Comparison of ENCODE assay signal across 13 mouse cellular contexts in genomic region chr1:135183448-135183847, GRCm38 (mm10). TPM values are rescaled to one million over a fixed set of nuclear protein-coding genes. Genes with fewer than 3 reads are reported as not detected.
A peak's percentile ranks its signal among the peaks of the same experiment; 100 is the strongest.
DNase-seq lines count a peak whose midpoint lies in the region; ATAC-seq and TF ChIP-seq lines count a peak whose summit lies in the region.
"Had no signal": no experiment of that assay in that cellular context is flagged by ENCODE, and none has a peak within 500 bp of the region (broad histone marks: within the 10 kb centered on the region; RNA-seq: fewer than 3 reads in every experiment).

No protein-coding gene starts in this region.

- H3K4me3 ChIP-seq in kidney, adult 2 months (ENCODE audit: insufficient read depth, low read depth, low read length), result no peak overlapping the region
- H3K4me3 ChIP-seq in kidney, embryonic 15.5 days (replicated peaks), result no peak overlapping the region
- H3K4me3 ChIP-seq in C2C12 (ENCODE audit: insufficient read depth, poor library complexity, severe bottlenecking), result no peak overlapping the region
- H3K4me3 ChIP-seq in hindbrain, embryonic 11.5 days (ENCODE audit: low read depth, low read length), result no peak overlapping the region
- H3K4me3 ChIP-seq: heart, embryonic 12.5 days; hindbrain, embryonic 15.5 days had no signal

- no peaks in the 10 kb centered on the region for H3K79me2 ChIP-seq in C2C12 (ENCODE audit: control insufficient read depth, insufficient read depth)

- 67% methylated on average over 4 of the region's 4 CpGs for WGBS in kidney, adult 2 months
- WGBS in kidney, embryonic 15.5 days, result 87% methylated on average over 4 of the region's 4 CpGs
- WGBS in hindbrain, embryonic 11.5 days, result 72% methylated on average over 4 of the region's 4 CpGs

- DNase-seq in kidney, adult 2 months, result peak; percentile 34
- DNase-seq in adrenal gland, postnatal 36 days, result peak; percentile 71 to 74
- peak; percentile 49 for DNase-seq in lung, postnatal 36 days
- DNase-seq in embryo, embryonic 9.5 days (ENCODE audit: extremely low spot score), result no peak
- no peak for DNase-seq in retina, postnatal 1 day
- no peak for DNase-seq in hindbrain, embryonic 11.5 days (ENCODE audit: low spot score)
- DNase-seq: cerebellum, adult 9-11 months had no signal

- peaks cover 28% of the 10 kb centered on the region for H3K4me1 ChIP-seq in kidney, adult 2 months (ENCODE audit: control insufficient read depth, insufficient read depth, low read length)
- H3K4me1 ChIP-seq in kidney, embryonic 15.5 days, result peaks cover 18% of the 10 kb centered on the region; the same call in 1 of the 2 replicates
- no peaks in the 10 kb centered on the region for H3K4me1 ChIP-seq in hindbrain, embryonic 11.5 days (replicated peaks; ENCODE audit: control insufficient read depth, insufficient read depth, low read length)

- H3K79me3 ChIP-seq in C2C12 (ENCODE audit: low read depth), result no peaks in the 10 kb centered on the region

- no peak overlapping the region for H3ac ChIP-seq in C2C12 (ENCODE audit: control insufficient read depth, insufficient read length, low read depth)

- no peak for TF ChIP-seq CTCF in kidney, adult 2 months (conservative IDR thresholded peaks at IDR 0.05; ENCODE audit: insufficient read depth, insufficient read length, low read depth, low read length)
- TF ChIP-seq CTCF in C2C12 (IDR thresholded peaks at IDR 0.05; ENCODE audit: control insufficient read depth, insufficient read depth, insufficient read length), result no peak

- no peak overlapping the region for H3K9ac ChIP-seq in kidney, embryonic 15.5 days
- H3K9ac ChIP-seq in hindbrain, embryonic 11.5 days (ENCODE audit: low read depth, low read length), result no peak overlapping the region
- H3K9ac ChIP-seq: heart, embryonic 12.5 days; hindbrain, embryonic 15.5 days had no signal

- H3K4me2 ChIP-seq in kidney, embryonic 15.5 days, result no peak overlapping the region
- no peak overlapping the region for H3K4me2 ChIP-seq in hindbrain, embryonic 11.5 days (replicated peaks; ENCODE audit: low read depth, low read length)
- H3K4me2 ChIP-seq: heart, embryonic 12.5 days; hindbrain, embryonic 15.5 days had no signal

- H3K27ac ChIP-seq in kidney, adult 2 months (ENCODE audit: insufficient read depth, low read depth, low read length), result no peak overlapping the region
- H3K27ac ChIP-seq in kidney, embryonic 15.5 days, result no peak overlapping the region
- H3K27ac ChIP-seq in hindbrain, embryonic 11.5 days (ENCODE audit: low read depth, low read length), result no peak overlapping the region
- H3K27ac ChIP-seq: hindbrain, embryonic 15.5 days had no signal

- no peaks in the 10 kb centered on the region for H3K36me3 ChIP-seq in kidney, adult 2 months (ENCODE audit: control insufficient read depth, insufficient read depth, low read length)
- no peaks in the 10 kb centered on the region for H3K36me3 ChIP-seq in kidney, embryonic 15.5 days
- H3K36me3 ChIP-seq in C2C12 (ENCODE audit: control insufficient read depth, insufficient read depth), result no peaks in the 10 kb centered on the region
- no peaks in the 10 kb centered on the region for H3K36me3 ChIP-seq in hindbrain, embryonic 11.5 days (ENCODE audit: control insufficient read depth, insufficient read depth, low read length)
- H3K36me3 ChIP-seq: heart, embryonic 12.5 days; hindbrain, embryonic 15.5 days had no signal

- no peaks in the 10 kb centered on the region for H3K27me3 ChIP-seq in kidney, adult 2 months (replicated peaks; ENCODE audit: control insufficient read depth, insufficient read depth, low read length)
- H3K27me3 ChIP-seq in kidney, embryonic 15.5 days, result no peaks in the 10 kb centered on the region
- no peaks in the 10 kb centered on the region for H3K27me3 ChIP-seq in C2C12 (ENCODE audit: control insufficient read depth, insufficient read depth, insufficient read length)
- H3K27me3 ChIP-seq in hindbrain, embryonic 11.5 days (ENCODE audit: control insufficient read depth, insufficient read depth, low read length), result no peaks in the 10 kb centered on the region
- H3K27me3 ChIP-seq: hindbrain, embryonic 15.5 days had no signal

- no peak for TF ChIP-seq POLR2A in kidney, adult 2 months (IDR thresholded peaks at IDR 0.05; ENCODE audit: low read depth, low read length)

- ATAC-seq in kidney, embryonic 15.5 days (replicated peaks; ENCODE audit: low FRiP score), result no peak
- no peak for ATAC-seq in hindbrain, embryonic 11.5 days (ENCODE audit: low FRiP score)
- ATAC-seq: CD4-positive, CD25-positive, alpha-beta regulatory T cell, adult 4 months had no signal

- H3K9me3 ChIP-seq in kidney, embryonic 15.5 days (replicated peaks), result no peaks in the 10 kb centered on the region
- no peaks in the 10 kb centered on the region for H3K9me3 ChIP-seq in hindbrain, embryonic 11.5 days (ENCODE audit: control insufficient read depth, low read length)
- H3K9me3 ChIP-seq: heart, embryonic 12.5 days; hindbrain, embryonic 15.5 days had no signal

TF ChIP-seq in C2C12, 6 proteins besides CTCF, POLR2A, EP300 and RAD21:
- TF ChIP-seq MYOD1 (IDR thresholded peaks at IDR 0.05; ENCODE audit: control insufficient read depth, insufficient read length, low read depth) (peak; percentile 7), MYOG (IDR thresholded peaks at IDR 0.05; ENCODE audit: control insufficient read depth, extremely low read depth, insufficient read length) (no peak), FOSL1 (IDR thresholded peaks at IDR 0.05; ENCODE audit: insufficient read depth, low read length, poor library complexity, severe bottlenecking) (no peak), MAX (IDR thresholded peaks at IDR 0.05) (no peak)

RNA-seq across cellular contexts. Expression of gene Gpr37l1, which starts 16.0 kb away (rescaled TPM):
- 0.75 and 0.98 TPM in 2 replicates for polyA plus RNA-seq in kidney, adult 2 months (2012; rRNA removed)
- polyA plus RNA-seq in kidney, embryonic 15.5 days (2015; fragmentation: Nextera tagmentation; extraction: Ambion mirVana), result 0.09 TPM in 1 of 2 replicates, not detected in the other
- polyA plus RNA-seq in C2C12 (2012; fragmentation: generic; extraction: Trizol), result not detected
- 1 to 10 TPM in 1 of 2 experiments, under 1 TPM in 1; 0.83 to 1.5 TPM for total RNA-seq in adrenal gland, postnatal 36 days (2021)
- polyA plus RNA-seq in hindbrain, embryonic 11.5 days (2014; fragmentation: Nextera tagmentation; extraction: Ambion mirVana), result not detected in 2 replicates
- total RNA-seq: megakaryocyte, adult 5-6 weeks had no signal
- polyA plus RNA-seq: CD4-positive, CD25-positive, alpha-beta regulatory T cell, adult 4 months; heart, embryonic 12.5 days had no signal

RNA-seq across cellular contexts. Expression of gene Arl8a, which starts 36.8 kb away (rescaled TPM):
- polyA plus RNA-seq in kidney, adult 2 months (2012; rRNA removed), result 95.2 and 107 TPM in 2 replicates
- polyA plus RNA-seq in kidney, embryonic 15.5 days (2015; fragmentation: Nextera tagmentation; extraction: Ambion mirVana), result 45.3 and 52.3 TPM in 2 replicates
- polyA plus RNA-seq in C2C12 (2012; fragmentation: generic; extraction: Trizol), result 51.4 TPM
- 10 to 100 TPM; 52.5 to 56.3 TPM for total RNA-seq in adrenal gland, postnatal 36 days (2021)
- 84.5 and 84.6 TPM in 2 replicates for polyA plus RNA-seq in hindbrain, embryonic 11.5 days (2014; fragmentation: Nextera tagmentation; extraction: Ambion mirVana)

RNA-seq across cellular contexts. Expression of gene Ptpn7, which starts 50.9 kb away (rescaled TPM):
- polyA plus RNA-seq in kidney, adult 2 months (2012; rRNA removed), result 0.73 and 2.5 TPM in 2 replicates
- polyA plus RNA-seq in kidney, embryonic 15.5 days (2015; fragmentation: Nextera tagmentation; extraction: Ambion mirVana), result 1.2 TPM in 2 replicates
- 0.80 TPM for polyA plus RNA-seq in C2C12 (2012; fragmentation: generic; extraction: Trizol)
- 1 to 10 TPM in 1 of 2 experiments, under 1 TPM in 1; 0.63 to 1.1 TPM for total RNA-seq in adrenal gland, postnatal 36 days (2021)
- polyA plus RNA-seq in hindbrain, embryonic 11.5 days (2014; fragmentation: Nextera tagmentation; extraction: Ambion mirVana), result 1.3 and 2.1 TPM in 2 replicates

Comparison
In these comparisons a context has a peak if more than half of its experiments do, and no peak if none do; other contexts are left out.
1. DNase-seq: peak in kidney, adult 2 months (single experiment), adrenal gland, postnatal 36 days (2 of 2) and lung, postnatal 36 days (single experiment); none in embryo, embryonic 9.5 days (single experiment), retina, postnatal 1 day (single experiment) and hindbrain, embryonic 11.5 days (single experiment).